21 mouse cellular contexts compared by ENCODE assay signal in genomic region chr19:42985372-42986314, GRCm38 (mm10).
A peak's percentile ranks its signal among the peaks of the same experiment; 100 is the strongest.
DNase-seq lines count a peak whose midpoint lies in the region; ATAC-seq lines count a peak whose summit lies in the region.
"Had no signal": no experiment of that assay in that cellular context is flagged by ENCODE, and none has a peak within 500 bp of the region (broad histone marks: within the 10 kb centered on the region; RNA-seq: fewer than 3 reads in every experiment).

No protein-coding gene starts in this region.

- no peak overlapping the region for H3K9ac ChIP-seq in embryonic facial prominence, embryonic 13.5 days
- H3K9ac ChIP-seq in kidney, embryonic 15.5 days = no peak overlapping the region
- H3K9ac ChIP-seq in lung, embryonic 16.5 days (ENCODE audit: low read length) = no peak overlapping the region
- H3K9ac ChIP-seq in embryonic facial prominence, embryonic 14.5 days (ENCODE audit: low read depth, low read length) = no peak overlapping the region
- H3K9ac ChIP-seq: forebrain, embryonic 15.5 days; heart, embryonic 12.5 days; liver, postnatal 0 days had no signal

- no peak overlapping the region for H3K4me2 ChIP-seq in embryonic facial prominence, embryonic 13.5 days
- no peak overlapping the region for H3K4me2 ChIP-seq in kidney, embryonic 15.5 days
- H3K4me2 ChIP-seq in lung, embryonic 16.5 days (ENCODE audit: low read depth, low read length) = no peak overlapping the region
- no peak overlapping the region for H3K4me2 ChIP-seq in embryonic facial prominence, embryonic 14.5 days (ENCODE audit: low read depth, low read length)
- H3K4me2 ChIP-seq: forebrain, embryonic 15.5 days; heart, embryonic 12.5 days; liver, embryonic 11.5 days; midbrain, embryonic 11.5 days had no signal

- WGBS in embryonic facial prominence, embryonic 13.5 days = 44% methylated on average over 4 of the region's 4 CpGs
- WGBS in embryonic facial prominence, embryonic 10.5 days = 84% methylated on average over 4 of the region's 4 CpGs
- WGBS in kidney, embryonic 15.5 days = 56% methylated on average over 4 of the region's 4 CpGs
- 31% methylated on average over 4 of the region's 4 CpGs for WGBS in lung, embryonic 16.5 days
- WGBS in embryonic facial prominence, embryonic 14.5 days = 34% methylated on average over 4 of the region's 4 CpGs

- no peaks in the 10 kb centered on the region for H3K36me3 ChIP-seq in embryonic facial prominence, embryonic 13.5 days
- H3K36me3 ChIP-seq in embryonic facial prominence, embryonic 10.5 days (replicated peaks) = no peaks in the 10 kb centered on the region
- no peaks in the 10 kb centered on the region for H3K36me3 ChIP-seq in kidney, embryonic 15.5 days
- H3K36me3 ChIP-seq in lung, embryonic 16.5 days (ENCODE audit: control insufficient read depth, insufficient read depth, low read length) = no peaks in the 10 kb centered on the region
- no peaks in the 10 kb centered on the region for H3K36me3 ChIP-seq in embryonic facial prominence, embryonic 14.5 days (ENCODE audit: control insufficient read depth, insufficient read depth, low read length)
- H3K36me3 ChIP-seq: forebrain, embryonic 15.5 days; heart, embryonic 12.5 days had no signal

- ATAC-seq in embryonic facial prominence, embryonic 13.5 days (ENCODE audit: insufficient number of reproducible peaks, insufficient read depth, low FRiP score, low TSS enrichment, low read depth) = no peak
- ATAC-seq in kidney, embryonic 15.5 days (replicated peaks; ENCODE audit: low FRiP score) = no peak
- peak; percentile 87 for ATAC-seq in lung, embryonic 16.5 days (ENCODE audit: low read depth)
- ATAC-seq in embryonic facial prominence, embryonic 14.5 days (ENCODE audit: low read depth) = no peak
- ATAC-seq: forebrain, embryonic 15.5 days had no signal

- peak overlapping the region; percentile 39; the same call in 1 of the 2 replicates for H3K27ac ChIP-seq in embryonic facial prominence, embryonic 13.5 days
- H3K27ac ChIP-seq in embryonic facial prominence, embryonic 10.5 days (replicated peaks) = no peak overlapping the region
- peak overlapping the region; percentile 49; the same call in 1 of the 2 replicates for H3K27ac ChIP-seq in kidney, embryonic 15.5 days
- H3K27ac ChIP-seq in lung, embryonic 16.5 days (ENCODE audit: low read length) = peak overlapping the region; percentile 82
- no peak overlapping the region for H3K27ac ChIP-seq in embryonic facial prominence, embryonic 14.5 days (replicated peaks; ENCODE audit: low read depth, low read length)
- H3K27ac ChIP-seq: forebrain, embryonic 15.5 days had no signal

- H3K9me3 ChIP-seq in embryonic facial prominence, embryonic 13.5 days = peaks cover 2% of the 10 kb centered on the region; the same call in 1 of the 2 replicates
- H3K9me3 ChIP-seq in embryonic facial prominence, embryonic 10.5 days = no peaks in the 10 kb centered on the region
- no peaks in the 10 kb centered on the region for H3K9me3 ChIP-seq in kidney, embryonic 15.5 days (replicated peaks)
- H3K9me3 ChIP-seq in lung, embryonic 16.5 days (ENCODE audit: control insufficient read depth, low read length) = no peaks in the 10 kb centered on the region
- no peaks in the 10 kb centered on the region for H3K9me3 ChIP-seq in embryonic facial prominence, embryonic 14.5 days (ENCODE audit: control insufficient read depth, low read length)
- H3K9me3 ChIP-seq: forebrain, embryonic 15.5 days; heart, embryonic 12.5 days had no signal

- H3K4me3 ChIP-seq in embryonic facial prominence, embryonic 13.5 days = no peak overlapping the region
- no peak overlapping the region for H3K4me3 ChIP-seq in embryonic facial prominence, embryonic 10.5 days
- H3K4me3 ChIP-seq in kidney, embryonic 15.5 days (replicated peaks) = no peak overlapping the region
- H3K4me3 ChIP-seq in lung, embryonic 16.5 days (ENCODE audit: low read length) = no peak overlapping the region
- H3K4me3 ChIP-seq in embryonic facial prominence, embryonic 14.5 days (ENCODE audit: low read depth, low read length) = no peak overlapping the region
- H3K4me3 ChIP-seq: erythroblast, embryonic 14.5 days; forebrain, embryonic 15.5 days; heart, embryonic 12.5 days had no signal

- 0 out of 2 replicates have a peak, but pooled peaks cover 8% of the 10 kb centered on the region for H3K4me1 ChIP-seq in embryonic facial prominence, embryonic 13.5 days
- H3K4me1 ChIP-seq in embryonic facial prominence, embryonic 10.5 days = 0 out of 2 replicates have a peak, but pooled peaks cover 3% of the 10 kb centered on the region
- 0 out of 2 replicates have a peak, but pooled peaks cover 4% of the 10 kb centered on the region for H3K4me1 ChIP-seq in kidney, embryonic 15.5 days
- peaks cover 10% of the 10 kb centered on the region for H3K4me1 ChIP-seq in lung, embryonic 16.5 days (replicated peaks; ENCODE audit: control insufficient read depth, insufficient read depth, low read length)
- no peaks in the 10 kb centered on the region for H3K4me1 ChIP-seq in embryonic facial prominence, embryonic 14.5 days (ENCODE audit: control insufficient read depth, insufficient read depth, low read length)
- H3K4me1 ChIP-seq: forebrain, embryonic 15.5 days; heart, embryonic 12.5 days had no signal

- DNase-seq in embryonic facial prominence, embryonic 10.5 days (ENCODE audit: low spot score) = no peak
- DNase-seq in kidney, postnatal 10 days = no peak
- DNase-seq in lung, postnatal 4 days = no peak
- peak; percentile 81 for DNase-seq in embryonic facial prominence, embryonic 14.5 days (ENCODE audit: low spot score)
- DNase-seq in layer of hippocampus, adult 9-10 months (ENCODE audit: low spot score) = no peak
- DNase-seq: adrenal gland, postnatal 10 days; cerebellum, adult 9-11 months; gastrocnemius, postnatal 14 days; heart, adult 11 months; heart, postnatal 14 days; kidney, adult 9 months; left cerebral cortex, postnatal 4 days; liver, postnatal 0 days had no signal

- no peaks in the 10 kb centered on the region for H3K27me3 ChIP-seq in embryonic facial prominence, embryonic 13.5 days
- no peaks in the 10 kb centered on the region for H3K27me3 ChIP-seq in embryonic facial prominence, embryonic 10.5 days (replicated peaks; ENCODE audit: low read depth, poor library complexity, severe bottlenecking)
- H3K27me3 ChIP-seq in kidney, embryonic 15.5 days = no peaks in the 10 kb centered on the region
- H3K27me3 ChIP-seq in lung, embryonic 16.5 days (ENCODE audit: control insufficient read depth, insufficient read depth, low read depth, low read length) = no peaks in the 10 kb centered on the region
- no peaks in the 10 kb centered on the region for H3K27me3 ChIP-seq in embryonic facial prominence, embryonic 14.5 days (replicated peaks; ENCODE audit: control insufficient read depth, insufficient read depth, low read length)
- H3K27me3 ChIP-seq: forebrain, embryonic 15.5 days; heart, embryonic 12.5 days had no signal

Comparison
In these comparisons a context has a peak if more than half of its experiments do, and no peak if none do; other contexts are left out.
1. H3K27ac ChIP-seq: peak in embryonic facial prominence, embryonic 13.5 days (single experiment), kidney, embryonic 15.5 days (single experiment) and lung, embryonic 16.5 days (single experiment); none in embryonic facial prominence, embryonic 10.5 days (single experiment) and embryonic facial prominence, embryonic 14.5 days (single experiment).